Mouse (Mus musculus): ENCODE measurements around the gene BC025920.
A peak's percentile ranks its signal among the peaks of the same experiment; 100 is the strongest.

The BC025920 gene

GRCm38 (mm10) chr10:81574081-81575056 lies 31.7 kb upstream of the BC025920 start, which contains the start of gene Tle2:
Gene Tle2, plus strand, starts transcription at chr10:81574561.
- DNase-seq (ENCODE audit: low spot score) = peak; percentile 39

- peak; percentile 57 for DNase-seq (ENCODE audit: low spot score)
These were observed 30.9 kb upstream of the BC025920 start for GRCm38 (mm10) chr10:81575208-81575631.

- no peak for DNase-seq (ENCODE audit: low spot score)
These were observed 30.4 kb upstream of the BC025920 start for GRCm38 (mm10) chr10:81575695-81576094.

GRCm38 (mm10) chr10:81579967-81580366 lies 26.1 kb upstream of the BC025920 start:
- DNase-seq (ENCODE audit: low spot score) = no peak

GRCm38 (mm10) chr10:81580441-81581070 lies 25.5 kb upstream of the BC025920 start:
- no peak for DNase-seq (ENCODE audit: low spot score)

GRCm38 (mm10) chr10:81583347-81583746 lies 22.7 kb upstream of the BC025920 start:
- no peak for DNase-seq (ENCODE audit: low spot score)

- DNase-seq (ENCODE audit: low spot score) = no peak
These were observed 17.3 kb upstream of the BC025920 start for GRCm38 (mm10) chr10:81588739-81589138.

GRCm38 (mm10) chr10:81591846-81592245 lies 14.2 kb upstream of the BC025920 start:
- DNase-seq (ENCODE audit: low spot score) = no peak

- DNase-seq (ENCODE audit: low spot score) = no peak
These were observed 13.4 kb upstream of the BC025920 start for GRCm38 (mm10) chr10:81592631-81593030.

- no peak for DNase-seq (ENCODE audit: low spot score)
These were observed 12.8 kb upstream of the BC025920 start for GRCm38 (mm10) chr10:81593223-81593622.

GRCm38 (mm10) chr10:81593935-81594334 lies 12.1 kb upstream of the BC025920 start:
- no peak for DNase-seq (ENCODE audit: low spot score)

GRCm38 (mm10) chr10:81595599-81595998 lies 10.5 kb upstream of the BC025920 start:
- DNase-seq (ENCODE audit: low spot score) = no peak

GRCm38 (mm10) chr10:81596611-81597010 lies 9.5 kb upstream of the BC025920 start:
- no peak for DNase-seq (ENCODE audit: low spot score)

- DNase-seq (ENCODE audit: low spot score) = peak; percentile 59
These were observed 8.7 kb upstream of the BC025920 start for GRCm38 (mm10) chr10:81597137-81597950.

- no peak for DNase-seq (ENCODE audit: low spot score)
These were observed 7.7 kb upstream of the BC025920 start for GRCm38 (mm10) chr10:81598342-81598741.

- no peak for DNase-seq (ENCODE audit: low spot score)
These were observed 7.2 kb upstream of the BC025920 start for GRCm38 (mm10) chr10:81598871-81599270.

GRCm38 (mm10) chr10:81599630-81600029 lies 6.4 kb upstream of the BC025920 start:
- DNase-seq (ENCODE audit: low spot score) = no peak

- DNase-seq (ENCODE audit: low spot score) = no peak
These were observed 6.0 kb upstream of the BC025920 start for GRCm38 (mm10) chr10:81600096-81600495.

GRCm38 (mm10) chr10:81600738-81601203 lies 5.3 kb upstream of the BC025920 start, which contains the start of gene Tle6:
Gene Tle6, minus strand, starts transcription at chr10:81601073.
- DNase-seq (ENCODE audit: low spot score) = peak; percentile 100

- DNase-seq (ENCODE audit: low spot score) = no peak
These were observed 4.6 kb upstream of the BC025920 start for GRCm38 (mm10) chr10:81601396-81601905.

GRCm38 (mm10) chr10:81602741-81603151 lies 3.3 kb upstream of the BC025920 start:
- peak; percentile 85 for DNase-seq (ENCODE audit: low spot score)
